Mouse (Mus musculus): Measurements from ENCODE around the gene Adgrb3.

GRCm38 (mm10) chr1:25023156-25023555, 806.4 kb downstream of the Adgrb3 start:
- TF ChIP-seq CTCF (conservative IDR thresholded peaks at IDR 0.05; ENCODE audit: insufficient read depth, insufficient read length, low read depth, low read length) (no peak), POLR2A (IDR thresholded peaks at IDR 0.05; ENCODE audit: low read depth, low read length) (no peak)

Data from kidney, adult 2 months (tissue).